Mouse (Mus musculus) thymus, adult 2 months (tissue): ENCODE measurements around the gene A3galt2.

ENCODE experiments used
- CTCF ChIP-seq: fragments of 200-500 bp; IDR thresholded peaks from 2 replicates; pipeline ENCODE4 v1.5.1; 2012; ENCODE audit warnings: mild to moderate bottlenecking, control low read depth, low read length, moderate library complexity, borderline replicate concordance; ENCODE audit not compliant: control insufficient read depth, poor library complexity, insufficient read depth; ENCODE audit errors: extremely low read depth
- POLR2A ChIP-seq: fragments of 200-500 bp; IDR thresholded peaks from 2 replicates; pipeline ENCODE4 v1.6.1; 2012; ENCODE audit warnings: mild to moderate bottlenecking, low read length, control low read depth, moderate library complexity; ENCODE audit not compliant: control insufficient read depth, poor library complexity, insufficient read depth; ENCODE audit errors: extremely low read depth

DNA sequence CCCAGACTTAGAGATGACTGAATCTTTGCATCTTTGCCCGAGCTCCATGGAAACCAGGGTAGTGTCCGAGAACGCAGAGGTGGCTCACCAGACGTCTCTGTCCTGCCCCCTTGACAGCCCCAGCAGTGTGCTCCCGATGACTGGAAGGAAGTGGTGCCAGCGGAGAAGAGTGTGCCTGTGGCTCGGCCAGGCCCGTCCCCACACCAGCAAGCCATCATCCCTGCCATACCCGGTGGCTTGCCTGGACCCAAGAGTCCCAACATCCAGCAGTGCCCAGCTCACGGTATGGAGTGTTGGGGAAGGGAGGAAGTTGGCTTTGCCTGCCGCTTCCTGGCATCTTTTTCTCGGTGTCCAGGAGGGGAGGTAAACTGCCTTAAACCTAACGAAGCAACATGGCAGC, 31.7 kb upstream of the A3galt2 start:
- no peak for TF ChIP-seq CTCF
- no peak for TF ChIP-seq POLR2A
